Mouse (Mus musculus) forelimb bud, embryonic 11.5 days (tissue): ENCODE results near the gene Klf7.
"Not testable (repeated sequence)": the region's sequence is repeated elsewhere in the genome, so short reads cannot be mapped to it uniquely, and the experiment has no call there.

Source experiments
- DNase-seq: peaks from one replicate; pipeline ENCODE4 v3.0.0-alpha.2; 2012; ENCODE audit warnings: low read depth, low spot score

Klf7 gene

GRCm38 (mm10) chr1:64121559-64122465, at the start of gene Klf7:
Gene Klf7, minus strand, starts transcription at chr1:64122282.
- DNase-seq = peak; percentile 99

GRCm38 (mm10) chr1:64164526-64165062, 42.5 kb upstream of the Klf7 start:
- peak; percentile 48 for DNase-seq

- DNase-seq = peak; percentile 76
These were observed 36.7 kb upstream of the Klf7 start for GRCm38 (mm10) chr1:64158766-64159165.

GRCm38 (mm10) chr1:64149185-64149584, 27.1 kb upstream of the Klf7 start:
- no peak for DNase-seq

- no peak for DNase-seq
These were observed 20.8 kb upstream of the Klf7 start for GRCm38 (mm10) chr1:64142691-64143445.

- no peak for DNase-seq
These were observed 12.4 kb upstream of the Klf7 start for GRCm38 (mm10) chr1:64134439-64134838.

GRCm38 (mm10) chr1:64126822-64127221, 4.7 kb upstream of the Klf7 start:
- DNase-seq = no peak

- DNase-seq = no peak
These were observed 366 bp upstream of the Klf7 start for GRCm38 (mm10) chr1:64122466-64122830.

- no peak for DNase-seq
These were observed 1.1 kb downstream of the Klf7 start for GRCm38 (mm10) chr1:64120811-64121515.

GRCm38 (mm10) chr1:64120421-64120810, 1.7 kb downstream of the Klf7 start:
- DNase-seq = no peak

- DNase-seq = no peak
These were observed 2.2 kb downstream of the Klf7 start for GRCm38 (mm10) chr1:64119851-64120250.

- DNase-seq = no peak
These were observed 2.7 kb downstream of the Klf7 start for GRCm38 (mm10) chr1:64119358-64119794.

GRCm38 (mm10) chr1:64118285-64119170, 3.6 kb downstream of the Klf7 start:
- no peak for DNase-seq

- no peak for DNase-seq
These were observed 4.4 kb downstream of the Klf7 start for GRCm38 (mm10) chr1:64117478-64118284.

- no peak for DNase-seq
These were observed 5.2 kb downstream of the Klf7 start for GRCm38 (mm10) chr1:64116746-64117455.

GRCm38 (mm10) chr1:64114579-64114978, 7.5 kb downstream of the Klf7 start:
- DNase-seq = no peak

GRCm38 (mm10) chr1:64108653-64109052, 13.4 kb downstream of the Klf7 start:
- not testable (repeated sequence) for DNase-seq

- DNase-seq = no peak
These were observed 14.6 kb downstream of the Klf7 start for GRCm38 (mm10) chr1:64107526-64107925.

GRCm38 (mm10) chr1:64106127-64106526, 16.0 kb downstream of the Klf7 start:
- DNase-seq = no peak
